Mouse (Mus musculus) lung, postnatal 0 days (tissue): Measurements from ENCODE around the gene Ugt8a.

ENCODE experiments used
- CTCF ChIP-seq: IDR thresholded peaks from 2 replicates; pipeline ENCODE4 v1.5.1; 2016; ENCODE audit warnings: antibody characterized with exemption, mild to moderate bottlenecking
- EP300 ChIP-seq: IDR thresholded peaks from 2 replicates; pipeline ENCODE4 v1.6.1; 2016; ENCODE audit warnings: antibody characterized with exemption, mild to moderate bottlenecking, control low read depth

- TF ChIP-seq CTCF: no peak
- TF ChIP-seq EP300: no peak
These were observed 2.6 kb downstream of the Ugt8a start for GRCm38 (mm10) chr3:125935796-125936195.
